In genomic region chr7:28991616-28992015, GRCm38 (mm10) we compare ENCODE assay signal across 15 mouse cellular contexts. TPM values are rescaled to one million over a fixed set of nuclear protein-coding genes. Genes with fewer than 3 reads are reported as not detected.
DNase-seq lines count a peak whose midpoint lies in the region; ATAC-seq and TF ChIP-seq lines count a peak whose summit lies in the region.
"Had no signal": no experiment of that assay in that cellular context is flagged by ENCODE, and none has a peak within 500 bp of the region (broad histone marks: within the 10 kb centered on the region; RNA-seq: fewer than 3 reads in every experiment).

No protein-coding gene starts in this region.

- H3K27ac ChIP-seq in liver, embryonic 14.5 days: no peak overlapping the region
- H3K27ac ChIP-seq in liver, embryonic 12.5 days: no peak overlapping the region
- H3K27ac ChIP-seq in ES-Bruce4 (ENCODE audit: insufficient read depth, low read length): no peak overlapping the region
- no peak overlapping the region for H3K27ac ChIP-seq in embryonic fibroblast, embryonic 13.5 days (ENCODE audit: insufficient read depth, low read length)
- H3K27ac ChIP-seq: embryonic facial prominence, embryonic 12.5 days; limb, embryonic 10.5 days; neural tube, embryonic 15.5 days had no signal

- TF ChIP-seq EP300 in liver, embryonic 14.5 days (IDR thresholded peaks at IDR 0.05; ENCODE audit: low read depth): no peak
- no peak for TF ChIP-seq EP300 in ES-Bruce4 (IDR thresholded peaks at IDR 0.05; ENCODE audit: insufficient read depth, low read depth, low read length)

- H3K4me2 ChIP-seq in liver, embryonic 14.5 days (ENCODE audit: low read depth): no peak overlapping the region
- no peak overlapping the region for H3K4me2 ChIP-seq in liver, embryonic 12.5 days
- H3K4me2 ChIP-seq: embryonic facial prominence, embryonic 12.5 days; neural tube, embryonic 15.5 days had no signal

- WGBS in liver, embryonic 14.5 days (ENCODE audit: insufficient replicate concordance): 73% methylated on average over 5 of the region's 5 CpGs
- WGBS in liver, embryonic 12.5 days (ENCODE audit: insufficient replicate concordance): 76% methylated on average over 5 of the region's 5 CpGs

- ATAC-seq in liver, embryonic 14.5 days (ENCODE audit: insufficient read depth): no peak
- ATAC-seq in liver, embryonic 12.5 days: no peak
- ATAC-seq: forebrain, embryonic 14.5 days; midbrain, embryonic 16.5 days had no signal

- H3K4me1 ChIP-seq in liver, embryonic 14.5 days (replicated peaks; ENCODE audit: control insufficient read depth in 2 of 2, insufficient read depth in 2 of 2, low read length in 1 of 2): no peaks in the 10 kb centered on the region
- peaks cover 10% of the 10 kb centered on the region for H3K4me1 ChIP-seq in liver, embryonic 12.5 days
- H3K4me1 ChIP-seq in ES-Bruce4 (ENCODE audit: control insufficient read depth, insufficient read depth, low read length): no peaks in the 10 kb centered on the region
- H3K4me1 ChIP-seq in embryonic fibroblast, embryonic 13.5 days (ENCODE audit: control insufficient read depth, insufficient read depth, low read length): no peaks in the 10 kb centered on the region
- H3K4me1 ChIP-seq: embryonic facial prominence, embryonic 12.5 days; limb, embryonic 10.5 days; neural tube, embryonic 15.5 days had no signal

- no peaks in the 10 kb centered on the region for H3K36me3 ChIP-seq in liver, embryonic 14.5 days (replicated peaks; ENCODE audit: control insufficient read depth, insufficient read depth, low read depth)
- H3K36me3 ChIP-seq in liver, embryonic 12.5 days: peaks cover 37% of the 10 kb centered on the region
- no peaks in the 10 kb centered on the region for H3K36me3 ChIP-seq in ES-Bruce4 (ENCODE audit: control insufficient read depth, insufficient read depth, low read length, poor library complexity, severe bottlenecking)
- H3K36me3 ChIP-seq: embryonic facial prominence, embryonic 12.5 days; neural tube, embryonic 15.5 days had no signal

- no peak for DNase-seq in liver, embryonic 14.5 days (ENCODE audit: low read depth in 3 of 3, low spot score in 3 of 3)
- DNase-seq in B cell, adult 2 months: peak; percentile 61 to 62
- no peak for DNase-seq in kidney, postnatal 25 days
- DNase-seq in MN1 (ENCODE audit: low spot score): no peak
- DNase-seq: cerebellum, postnatal 25 days; layer of hippocampus, adult 9-11 months; lung, postnatal 36 days had no signal

- H3K9me3 ChIP-seq in liver, embryonic 14.5 days (ENCODE audit: control insufficient read depth, low read length): no peaks in the 10 kb centered on the region
- no peaks in the 10 kb centered on the region for H3K9me3 ChIP-seq in liver, embryonic 12.5 days (replicated peaks)
- no peaks in the 10 kb centered on the region for H3K9me3 ChIP-seq in ES-Bruce4 (replicated peaks; ENCODE audit: control insufficient read depth, insufficient read depth, low read length, poor library complexity, severe bottlenecking)
- H3K9me3 ChIP-seq: embryonic facial prominence, embryonic 12.5 days; limb, embryonic 10.5 days; neural tube, embryonic 15.5 days had no signal

- H3K27me3 ChIP-seq in liver, embryonic 14.5 days (ENCODE audit: control insufficient read depth, insufficient read depth, low read length): no peaks in the 10 kb centered on the region
- H3K27me3 ChIP-seq in liver, embryonic 12.5 days (replicated peaks): no peaks in the 10 kb centered on the region
- H3K27me3 ChIP-seq in ES-Bruce4 (ENCODE audit: control insufficient read depth, insufficient read depth, low read length, poor library complexity, severe bottlenecking): no peaks in the 10 kb centered on the region
- H3K27me3 ChIP-seq: embryonic facial prominence, embryonic 12.5 days; neural tube, embryonic 15.5 days had no signal

- no peak overlapping the region for H3K4me3 ChIP-seq in liver, embryonic 14.5 days (ENCODE audit: insufficient read depth in 1 of 2, low read depth in 2 of 2, low read length in 2 of 2)
- H3K4me3 ChIP-seq in liver, embryonic 12.5 days: no peak overlapping the region
- 0 out of 2 replicates have a peak overlapping the region, but pooled peaks have one; percentile 40 for H3K4me3 ChIP-seq in ES-Bruce4 (ENCODE audit: low read depth, low read length)
- no peak overlapping the region for H3K4me3 ChIP-seq in embryonic fibroblast, embryonic 13.5 days (ENCODE audit: insufficient read depth, low read length)
- H3K4me3 ChIP-seq: embryonic facial prominence, embryonic 12.5 days; limb, embryonic 10.5 days; neural tube, embryonic 15.5 days had no signal

- H3K9ac ChIP-seq in liver, embryonic 14.5 days (replicated peaks): no peak overlapping the region
- H3K9ac ChIP-seq in liver, embryonic 12.5 days: no peak overlapping the region
- H3K9ac ChIP-seq in ES-Bruce4 (ENCODE audit: low read depth, poor library complexity, severe bottlenecking): peak overlapping the region; percentile 28; the same call in 1 of the 2 replicates
- H3K9ac ChIP-seq: embryonic facial prominence, embryonic 12.5 days; neural tube, embryonic 15.5 days had no signal

- no peak for TF ChIP-seq POLR2A in ES-Bruce4 (IDR thresholded peaks at IDR 0.05; ENCODE audit: insufficient read depth, low read length)
- TF ChIP-seq POLR2A in embryonic fibroblast, embryonic 13.5 days (IDR thresholded peaks at IDR 0.05; ENCODE audit: low read depth, low read length): no peak

- TF ChIP-seq CTCF in liver, embryonic 14.5 days (IDR thresholded peaks at IDR 0.05; ENCODE audit: low read depth): peak; percentile 76
- peak; percentile 90 for TF ChIP-seq CTCF in ES-Bruce4 (IDR thresholded peaks at IDR 0.05; ENCODE audit: low read depth, low read length)
- TF ChIP-seq CTCF in embryonic fibroblast, embryonic 13.5 days (IDR thresholded peaks at IDR 0.05; ENCODE audit: borderline replicate concordance, insufficient read depth, low read length): peak; percentile 50; the same call in 1 of the 2 replicates

RNA-seq across cellular contexts. Expression of gene Map4k1, which starts 9.8 kb away (rescaled TPM):
- 16.7 and 17.3 TPM in 2 replicates for polyA plus RNA-seq in liver, embryonic 14.5 days (2012; rRNA removed)
- 24.9 and 27.4 TPM in 2 replicates for polyA plus RNA-seq in liver, embryonic 14.5 days (2014; fragmentation: Nextera tagmentation; extraction: Ambion mirVana)
- 33.3 and 35.0 TPM in 2 replicates for polyA plus RNA-seq in liver, embryonic 12.5 days (2016; fragmentation: Nextera tagmentation; extraction: Ambion mirVana)
- polyA plus RNA-seq in ES-Bruce4 (2011; ENCODE audit: insufficient read depth, insufficient read length, low read depth, missing spikeins): 33.2 and 36.3 TPM in 2 replicates
- polyA plus RNA-seq in embryonic fibroblast, embryonic 13.5 days (2011; ENCODE audit: insufficient read length, low read depth, missing spikeins): 2.0 and 2.2 TPM in 2 replicates

RNA-seq across cellular contexts. Expression of gene Eif3k, which starts 10.0 kb away (rescaled TPM):
- 281 and 283 TPM in 2 replicates for polyA plus RNA-seq in liver, embryonic 14.5 days (2012; rRNA removed)
- polyA plus RNA-seq in liver, embryonic 14.5 days (2014; fragmentation: Nextera tagmentation; extraction: Ambion mirVana): 283 and 288 TPM in 2 replicates
- 325 and 336 TPM in 2 replicates for polyA plus RNA-seq in liver, embryonic 12.5 days (2016; fragmentation: Nextera tagmentation; extraction: Ambion mirVana)
- polyA plus RNA-seq in ES-Bruce4 (2011; ENCODE audit: insufficient read depth, insufficient read length, low read depth, missing spikeins): 409 and 413 TPM in 2 replicates
- polyA plus RNA-seq in embryonic fibroblast, embryonic 13.5 days (2011; ENCODE audit: insufficient read length, low read depth, missing spikeins): 328 and 347 TPM in 2 replicates

RNA-seq across cellular contexts. Expression of gene Actn4, which starts 29.5 kb away (rescaled TPM):
- 80.4 and 86.2 TPM in 2 replicates for polyA plus RNA-seq in liver, embryonic 14.5 days (2012; rRNA removed)
- 94.5 and 105 TPM in 2 replicates for polyA plus RNA-seq in liver, embryonic 14.5 days (2014; fragmentation: Nextera tagmentation; extraction: Ambion mirVana)
- polyA plus RNA-seq in liver, embryonic 12.5 days (2016; fragmentation: Nextera tagmentation; extraction: Ambion mirVana): 165 and 166 TPM in 2 replicates
- 318 and 324 TPM in 2 replicates for polyA plus RNA-seq in ES-Bruce4 (2011; ENCODE audit: insufficient read depth, insufficient read length, low read depth, missing spikeins)
- polyA plus RNA-seq in embryonic fibroblast, embryonic 13.5 days (2011; ENCODE audit: insufficient read length, low read depth, missing spikeins): 446 and 575 TPM in 2 replicates

Comparison
In these comparisons a context has a peak if more than half of its experiments do, and no peak if none do; other contexts are left out.
1. DNase-seq: peak in B cell, adult 2 months (2 of 2); none in liver, embryonic 14.5 days (0 of 3), kidney, postnatal 25 days (0 of 2) and MN1 (single experiment).
2. Peak in every context shown above with its lines, with median percentiles within 50 percentile points of each other: CTCF ChIP-seq.